Mouse (Mus musculus) embryonic facial prominence, embryonic 14.5 days (tissue): ENCODE data around the gene Gckr. TPM values are rescaled to one million over a fixed set of nuclear protein-coding genes. Genes with fewer than 3 reads are reported as not detected.
A peak's percentile ranks its signal among the peaks of the same experiment; 100 is the strongest.

ENCODE experiments used
- ATAC-seq: fragments of 200-750 bp; cut with Nextera tagmentation; 2 replicates; pipeline ENCODE4 v1.8.0; 2017; ENCODE audit warnings: low read depth, moderate number of reproducible peaks, moderate TSS enrichment
- DNase-seq: peaks from one replicate; pipeline ENCODE4 v3.0.0-alpha.2; 2015; ENCODE audit warnings: low spot score
- H3K27ac ChIP-seq: fragments of 300-500 bp; sonication (generic); replicated peaks from 2 replicates; pipeline ENCODE4 v1.5.1; 2014; ENCODE audit warnings: low read depth, mild to moderate bottlenecking, low read length, moderate library complexity
- H3K27me3 ChIP-seq: fragments of 300-500 bp; sonication (generic); replicated peaks from 2 replicates; pipeline ENCODE4 v1.6.1; 2014; ENCODE audit warnings: low read length; ENCODE audit not compliant: control insufficient read depth, insufficient read depth
- H3K36me3 ChIP-seq: fragments of 300-500 bp; sonication (generic); 2 replicates; pipeline ENCODE4 v1.6.1; 2014; ENCODE audit warnings: low read length, mixed read lengths; ENCODE audit not compliant: control insufficient read depth, insufficient read depth
- H3K4me1 ChIP-seq: fragments of 300-500 bp; sonication (generic); 2 replicates; pipeline ENCODE4 v1.6.1; 2014; ENCODE audit warnings: antibody characterized with exemption, low read length; ENCODE audit not compliant: control insufficient read depth, insufficient read depth
- H3K4me2 ChIP-seq: fragments of 300-500 bp; sonication (generic); 2 replicates; pipeline ENCODE4 v1.6.1; 2014; ENCODE audit warnings: low read depth, mild to moderate bottlenecking, low read length, moderate library complexity, mixed read lengths
- H3K4me3 ChIP-seq: fragments of 300-500 bp; sonication (generic); 2 replicates; pipeline ENCODE4 v1.5.1; 2014; ENCODE audit warnings: low read depth, mild to moderate bottlenecking, low read length
- H3K9ac ChIP-seq: fragments of 300-500 bp; sonication (generic); 2 replicates; pipeline ENCODE4 v1.6.1; 2014; ENCODE audit warnings: low read depth, mild to moderate bottlenecking, low read length, moderate library complexity, mixed read lengths
- H3K9me3 ChIP-seq: fragments of 300-500 bp; sonication (generic); 2 replicates; pipeline ENCODE4 v1.6.1; 2016; ENCODE audit warnings: low read length; ENCODE audit not compliant: control insufficient read depth
- WGBS: fragments of 180-500 bp; shearing (Covaris S2); extraction: QIAGEN DNeasy Blood & Tissue Kit; methylation state at CpG from one replicate; pipeline ENCODE4 v1.1.7; 2014; 5-methylcytosine and 5-hydroxymethylcytosine counted together
- polyA plus RNA-seq: library from polyadenylated mRNA; unstranded; fragments of >200 nt; fragmentation: Nextera tagmentation; extraction: Ambion mirVana; gene quantifications from 2 replicates; pipeline ENCODE4 v1.2.1, GENCODE M21; 2014

The Gckr gene
- polyA plus RNA-seq, 1 experiment from 2014 or later, result 0.31 TPM

- peak overlapping the region; percentile 68 for H3K9ac ChIP-seq
- ATAC-seq, result no peak
Observed at GRCm38 (mm10) chr5:31289626-31290230, 7.5 kb upstream of the Gckr start.

GRCm38 (mm10) chr5:31290521-31291360 lies 6.5 kb upstream of the Gckr start, which contains the start of gene Ift172:
Gene Ift172 (minus strand): TSS chr5:31291116.
- DNase-seq, result peak; percentile 99
- WGBS, result 2% methylated on average over 45 of the region's 45 CpGs
- Histone ChIP-seq H3K27ac (peak within 1 kb of the TSS; percentile 90), H3K9ac (peak within 1 kb of the TSS; percentile 68), H3K9me3 (no peaks in the 10 kb centered on the region), H3K27me3 (no peaks in the 10 kb centered on the region), H3K4me3 (peak within 1 kb of the TSS; percentile 64), H3K4me2 (peak within 1 kb of the TSS; percentile 62), H3K36me3 (peaks cover 39% of the 10 kb centered on the region), H3K4me1 (peaks cover 9% of the 10 kb centered on the region; the same call in 1 of the 2 replicates)
- peak; percentile 96 for ATAC-seq

More at GRCm38 (mm10) chr5:31289626-31290230, 7.5 kb upstream of the Gckr start:
- no peaks in the 10 kb centered on the region for H3K27me3 ChIP-seq
- peaks cover 9% of the 10 kb centered on the region; the same call in 1 of the 2 replicates for H3K4me1 ChIP-seq
- H3K27ac ChIP-seq, result no peak overlapping the region; the same call in 1 of the 2 replicates
- peak overlapping the region; percentile 62 for H3K4me2 ChIP-seq
- WGBS, result 75% methylated on average over 3 of the region's 3 CpGs
- peak overlapping the region; percentile 64 for H3K4me3 ChIP-seq
- DNase-seq, result no peak
- no peaks in the 10 kb centered on the region for H3K9me3 ChIP-seq
- H3K36me3 ChIP-seq, result peaks cover 49% of the 10 kb centered on the region

- 4% methylated on average over 9 of the region's 9 CpGs for WGBS
- peak overlapping the region; percentile 64 for H3K4me3 ChIP-seq
- ATAC-seq, result no peak
Observed at GRCm38 (mm10) chr5:31291361-31291688, 5.9 kb upstream of the Gckr start.

GRCm38 (mm10) chr5:31294964-31295605 lies 2.2 kb upstream of the Gckr start:
- Histone ChIP-seq H3K27me3 (no peaks in the 10 kb centered on the region), H3K27ac (peak overlapping the region; percentile 31; the same call in 1 of the 2 replicates), H3K4me2 (peak overlapping the region; percentile 67), H3K9ac (peak overlapping the region; percentile 94), H3K4me1 (peaks cover 9% of the 10 kb centered on the region; the same call in 1 of the 2 replicates), H3K4me3 (peak overlapping the region; percentile 85), H3K36me3 (peaks cover 22% of the 10 kb centered on the region; the same call in 1 of the 2 replicates), H3K9me3 (no peaks in the 10 kb centered on the region)
- 4% methylated on average over 26 of the region's 29 CpGs for WGBS
- ATAC-seq (peak; percentile 6; the same call in 1 of the 2 replicates), DNase-seq (peak; percentile 9)

More at GRCm38 (mm10) chr5:31291361-31291688, 5.9 kb upstream of the Gckr start:
- peak overlapping the region; percentile 90 for H3K27ac ChIP-seq
- H3K9ac ChIP-seq, result peak overlapping the region; percentile 59
- no peaks in the 10 kb centered on the region for H3K9me3 ChIP-seq
- no peak for DNase-seq
- no peaks in the 10 kb centered on the region for H3K27me3 ChIP-seq
- H3K36me3 ChIP-seq, result peaks cover 33% of the 10 kb centered on the region
- peak overlapping the region; percentile 62 for H3K4me2 ChIP-seq
- H3K4me1 ChIP-seq, result peaks cover 12% of the 10 kb centered on the region; the same call in 1 of the 2 replicates

- WGBS, result 0% methylated on average over 1 of the region's 46 CpGs
- peak within 1 kb of the TSS; percentile 31; the same call in 1 of the 2 replicates for H3K27ac ChIP-seq
- H3K36me3 ChIP-seq, result peaks cover 22% of the 10 kb centered on the region; the same call in 1 of the 2 replicates
- ATAC-seq, result peak; percentile 78
- no peaks in the 10 kb centered on the region for H3K9me3 ChIP-seq
- H3K9ac ChIP-seq, result peak within 1 kb of the TSS; percentile 94
- peak; percentile 77 for DNase-seq
- H3K27me3 ChIP-seq, result no peaks in the 10 kb centered on the region
- H3K4me1 ChIP-seq, result peaks cover 7% of the 10 kb centered on the region; the same call in 1 of the 2 replicates
- H3K4me2 ChIP-seq, result peak within 1 kb of the TSS; percentile 67
- peak within 1 kb of the TSS; percentile 85 for H3K4me3 ChIP-seq
Observed at GRCm38 (mm10) chr5:31295606-31296141, 1.6 kb upstream of the Gckr start, which contains the start of gene Fndc4. Gene Fndc4 (minus strand): TSS chr5:31296080.

GRCm38 (mm10) chr5:31297981-31298380 lies 738 bp downstream of the Gckr start:
- Histone ChIP-seq H3K36me3 (peaks cover 14% of the 10 kb centered on the region; the same call in 1 of the 2 replicates), H3K9ac (no peak overlapping the region), H3K9me3 (no peaks in the 10 kb centered on the region), H3K4me2 (no peak overlapping the region), H3K27me3 (no peaks in the 10 kb centered on the region), H3K4me1 (peaks cover 3% of the 10 kb centered on the region; the same call in 1 of the 2 replicates), H3K27ac (no peak overlapping the region), H3K4me3 (no peak overlapping the region)
- WGBS, result 74% methylated on average over 3 of the region's 3 CpGs
- ATAC-seq (no peak), DNase-seq (no peak)

- no peak for ATAC-seq
- H3K9ac ChIP-seq, result no peak overlapping the region
- H3K27me3 ChIP-seq, result no peaks in the 10 kb centered on the region
- no peak overlapping the region for H3K4me3 ChIP-seq
- no peak overlapping the region for H3K4me2 ChIP-seq
- no peak overlapping the region for H3K27ac ChIP-seq
- H3K9me3 ChIP-seq, result no peaks in the 10 kb centered on the region
- H3K36me3 ChIP-seq, result peaks cover 9% of the 10 kb centered on the region; the same call in 1 of the 2 replicates
- 55% methylated on average over 2 of the region's 2 CpGs for WGBS
- DNase-seq, result no peak
- peaks cover 3% of the 10 kb centered on the region; the same call in 1 of the 2 replicates for H3K4me1 ChIP-seq
Observed at GRCm38 (mm10) chr5:31298486-31298885, 1.2 kb downstream of the Gckr start.

GRCm38 (mm10) chr5:31301866-31302265 lies 4.6 kb downstream of the Gckr start:
- no peak overlapping the region for H3K4me2 ChIP-seq
- no peaks in the 10 kb centered on the region for H3K27me3 ChIP-seq
- no peaks in the 10 kb centered on the region for H3K36me3 ChIP-seq
- H3K27ac ChIP-seq, result no peak overlapping the region
- no peak overlapping the region for H3K9ac ChIP-seq
- H3K4me1 ChIP-seq, result no peaks in the 10 kb centered on the region
- 0 out of 2 replicates have a peak, but pooled peaks cover 5% of the 10 kb centered on the region for H3K9me3 ChIP-seq
- H3K4me3 ChIP-seq, result no peak overlapping the region
- DNase-seq (no peak), ATAC-seq (no peak)
- WGBS, result 74% methylated on average over 8 of the region's 8 CpGs
